Mouse (Mus musculus) limb, embryonic 10.5 days (tissue): Measurements from ENCODE around the gene Shank3. TPM values are rescaled to one million over a fixed set of nuclear protein-coding genes. Genes with fewer than 3 reads are reported as not detected.

ENCODE experiments used
- DNase-seq: peaks from one replicate; pipeline ENCODE4 v3.0.0-alpha.2; 2017; ENCODE audit warnings: low spot score
- H3K27ac ChIP-seq: fragments of 300-500 bp; sonication (generic); 2 replicates; pipeline ENCODE4 v1.5.1; 2016; ENCODE audit warnings: mild to moderate bottlenecking
- H3K27me3 ChIP-seq: fragments of 300-500 bp; sonication (generic); 2 replicates; pipeline ENCODE4 v1.6.1; 2016; ENCODE audit warnings: low read depth, mild to moderate bottlenecking; ENCODE audit not compliant: poor library complexity, severe bottlenecking
- H3K36me3 ChIP-seq: fragments of 300-500 bp; sonication (generic); 2 replicates; pipeline ENCODE4 v1.6.1; 2016; ENCODE audit warnings: mild to moderate bottlenecking, moderate library complexity
- H3K4me1 ChIP-seq: fragments of 300-500 bp; sonication (generic); 2 replicates; pipeline ENCODE4 v1.6.1; 2016
- H3K4me3 ChIP-seq: fragments of 300-500 bp; sonication (generic); 2 replicates; pipeline ENCODE4 v1.5.1; 2016; ENCODE audit warnings: mild to moderate bottlenecking, moderate library complexity
- H3K9me3 ChIP-seq: fragments of 300-500 bp; sonication (generic); replicated peaks from 2 replicates; pipeline ENCODE4 v1.6.1; 2016; ENCODE audit warnings: mild to moderate bottlenecking
- WGBS: fragments of 180-500 bp; shearing (Covaris S2); methylation state at CpG from one replicate; pipeline ENCODE4 v1.1.7; 2016; 5-methylcytosine and 5-hydroxymethylcytosine counted together
- polyA plus RNA-seq: library from polyadenylated mRNA; unstranded; fragments of >200 nt; fragmentation: Nextera tagmentation; extraction: Ambion mirVana; gene quantifications from 2 replicates; pipeline ENCODE4 v1.2.1, GENCODE M21; 2016

Gene Shank3
- polyA plus RNA-seq, 1 experiment from 2014 or later = 2.8 TPM

DNA sequence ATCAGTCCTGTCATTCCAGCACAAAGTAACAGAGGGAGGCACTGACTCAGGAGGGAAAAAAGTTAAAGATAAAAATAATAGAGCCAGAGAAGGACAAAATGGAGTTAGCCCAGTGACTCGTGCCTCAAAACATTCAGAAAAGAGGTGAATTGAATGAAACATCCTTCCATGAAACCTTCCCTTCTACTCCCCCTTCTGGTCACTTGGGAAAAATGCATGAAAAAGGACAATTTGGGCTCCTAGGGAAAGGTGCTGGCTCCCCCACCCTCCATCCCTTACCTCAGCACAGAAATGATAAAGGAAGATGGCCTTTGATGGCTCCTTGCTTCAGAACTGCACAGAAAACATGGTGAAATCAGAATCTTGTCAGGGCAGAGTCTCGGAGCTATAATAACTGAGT is 30.8 kb upstream of the Shank3 start:
- DNase-seq = no peak
- WGBS = 40% methylated on average over 2 of the region's 2 CpGs
- peaks cover 5% of the 10 kb centered on the region; the same call in 1 of the 2 replicates for H3K4me1 ChIP-seq
- 0 out of 2 replicates have a peak, but pooled peaks cover 3% of the 10 kb centered on the region for H3K36me3 ChIP-seq
- no peak overlapping the region for H3K27ac ChIP-seq
- no peaks in the 10 kb centered on the region for H3K27me3 ChIP-seq
- no peaks in the 10 kb centered on the region for H3K9me3 ChIP-seq
- H3K4me3 ChIP-seq = no peak overlapping the region

DNA sequence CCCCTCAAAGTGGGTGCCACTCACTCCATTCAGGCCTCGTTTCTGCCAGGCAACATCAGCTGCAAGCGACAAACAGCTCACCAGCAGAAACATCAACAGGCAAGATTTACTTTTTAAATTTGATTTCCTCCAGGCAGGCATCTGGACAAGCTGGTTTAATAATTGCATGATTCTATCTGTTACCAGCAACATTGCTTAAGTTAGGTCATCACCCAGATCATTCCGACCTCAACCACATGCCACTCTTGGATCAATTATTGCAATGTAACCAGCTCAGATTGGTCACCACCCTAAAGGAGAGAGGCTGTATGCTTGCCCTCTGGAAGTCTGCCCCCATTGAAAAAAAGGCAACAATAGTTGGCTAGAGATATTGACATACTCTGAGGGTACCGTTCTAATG is 27.9 kb upstream of the Shank3 start:
- Histone ChIP-seq H3K9me3 (no peaks in the 10 kb centered on the region), H3K27ac (no peak overlapping the region), H3K36me3 (0 out of 2 replicates have a peak, but pooled peaks cover 3% of the 10 kb centered on the region), H3K4me1 (peaks cover 7% of the 10 kb centered on the region), H3K4me3 (no peak overlapping the region), H3K27me3 (no peaks in the 10 kb centered on the region)
- no peak for DNase-seq
- 89% methylated on average over 4 of the region's 4 CpGs for WGBS

- H3K4me3 ChIP-seq = no peak overlapping the region
- no peak for DNase-seq
- WGBS = 86% methylated on average over 9 of the region's 9 CpGs
- H3K36me3 ChIP-seq = 0 out of 2 replicates have a peak, but pooled peaks cover 3% of the 10 kb centered on the region
- no peaks in the 10 kb centered on the region for H3K9me3 ChIP-seq
- no peaks in the 10 kb centered on the region for H3K27me3 ChIP-seq
- peaks cover 15% of the 10 kb centered on the region for H3K4me1 ChIP-seq
- no peak overlapping the region for H3K27ac ChIP-seq
Observed at GRCm38 (mm10) chr15:89473370-89473769, 26.1 kb upstream of the Shank3 start.

DNA sequence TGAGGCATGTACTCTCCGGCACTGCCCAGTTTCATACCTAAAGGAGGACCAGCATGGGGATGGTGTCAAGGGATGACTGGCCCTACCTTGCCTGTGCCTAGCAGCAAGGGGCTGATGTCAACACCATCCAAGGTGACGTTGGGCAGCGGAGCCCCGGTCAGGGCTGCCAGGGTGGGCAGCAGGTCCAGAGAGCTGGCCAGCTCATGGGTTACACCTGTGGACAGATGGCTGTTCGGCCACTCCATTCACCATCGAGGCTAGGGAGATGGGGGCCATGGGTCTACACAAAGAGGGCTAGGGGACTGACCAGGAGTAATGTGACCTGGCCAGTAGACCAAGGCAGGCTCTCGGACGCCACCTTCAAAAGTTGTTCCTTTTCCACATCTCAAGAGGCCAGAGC is 25.5 kb upstream of the Shank3 start:
- Histone ChIP-seq H3K9me3 (no peaks in the 10 kb centered on the region), H3K4me3 (no peak overlapping the region; the same call in 1 of the 2 replicates), H3K27ac (no peak overlapping the region), H3K27me3 (no peaks in the 10 kb centered on the region), H3K36me3 (0 out of 2 replicates have a peak, but pooled peaks cover 3% of the 10 kb centered on the region), H3K4me1 (peaks cover 15% of the 10 kb centered on the region)
- 97% methylated on average over 8 of the region's 8 CpGs for WGBS
- DNase-seq = no peak

DNA sequence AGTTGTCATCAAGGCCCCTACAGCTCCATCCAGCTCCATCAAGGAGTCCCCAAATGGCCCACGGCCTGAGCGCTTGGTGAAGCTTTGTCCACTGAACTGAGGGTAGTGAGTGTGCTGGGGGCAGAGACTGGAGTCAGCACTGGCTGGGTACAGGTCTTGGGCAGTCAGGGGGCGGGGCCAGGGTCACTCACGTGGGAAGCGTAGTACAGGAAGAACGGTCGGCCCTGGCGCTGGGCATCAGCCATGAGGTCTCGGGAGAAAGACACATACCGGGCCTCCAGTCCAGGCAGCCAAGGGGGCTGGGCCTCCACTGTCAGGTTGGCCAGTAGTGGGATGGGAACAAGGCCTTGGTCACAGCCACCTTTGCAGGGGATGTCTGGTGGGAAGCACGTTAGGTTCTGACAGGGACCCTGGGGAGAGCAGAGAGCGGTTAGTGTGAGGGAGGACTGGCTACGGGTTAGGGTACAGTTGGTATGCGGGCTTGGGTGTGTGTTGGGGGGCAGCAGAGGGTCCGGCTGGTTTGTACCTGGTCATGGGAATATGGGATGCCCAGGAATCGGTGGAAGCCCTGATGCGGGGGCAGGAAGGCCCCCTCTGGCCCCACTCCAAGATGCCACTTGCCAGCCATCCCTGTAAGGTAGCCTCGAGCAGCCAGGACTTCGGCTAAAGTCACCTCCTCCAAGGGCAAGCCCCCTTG is 24.7 kb upstream of the Shank3 start:
- H3K27me3 ChIP-seq = no peaks in the 10 kb centered on the region
- H3K4me1 ChIP-seq = peaks cover 15% of the 10 kb centered on the region
- no peak for DNase-seq
- H3K36me3 ChIP-seq = 0 out of 2 replicates have a peak, but pooled peaks cover 3% of the 10 kb centered on the region
- 92% methylated on average over 19 of the region's 19 CpGs for WGBS
- H3K27ac ChIP-seq = no peak overlapping the region
- peak overlapping the region; percentile 59; the same call in 1 of the 2 replicates for H3K4me3 ChIP-seq
- no peaks in the 10 kb centered on the region for H3K9me3 ChIP-seq

DNA sequence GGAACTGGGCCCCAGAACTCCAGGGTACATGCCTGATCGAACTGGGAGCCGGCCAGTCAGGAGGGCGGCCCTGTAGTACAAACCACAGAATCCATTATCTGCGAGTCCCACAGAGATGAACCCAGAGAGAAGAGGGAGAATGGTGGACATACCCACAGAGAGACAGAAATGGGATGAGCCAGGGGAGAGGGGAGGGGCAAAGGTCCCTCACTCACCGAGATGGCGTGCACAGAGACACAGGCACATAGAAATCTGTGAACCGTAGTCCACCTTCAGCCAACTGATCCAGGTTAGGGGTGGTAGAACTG is 24.2 kb upstream of the Shank3 start:
- Histone ChIP-seq H3K27me3 (no peaks in the 10 kb centered on the region), H3K4me1 (peaks cover 15% of the 10 kb centered on the region), H3K4me3 (peak overlapping the region; percentile 59), H3K36me3 (0 out of 2 replicates have a peak, but pooled peaks cover 3% of the 10 kb centered on the region), H3K9me3 (no peaks in the 10 kb centered on the region), H3K27ac (no peak overlapping the region)
- no peak for DNase-seq
- WGBS = 86% methylated on average over 7 of the region's 7 CpGs

DNA sequence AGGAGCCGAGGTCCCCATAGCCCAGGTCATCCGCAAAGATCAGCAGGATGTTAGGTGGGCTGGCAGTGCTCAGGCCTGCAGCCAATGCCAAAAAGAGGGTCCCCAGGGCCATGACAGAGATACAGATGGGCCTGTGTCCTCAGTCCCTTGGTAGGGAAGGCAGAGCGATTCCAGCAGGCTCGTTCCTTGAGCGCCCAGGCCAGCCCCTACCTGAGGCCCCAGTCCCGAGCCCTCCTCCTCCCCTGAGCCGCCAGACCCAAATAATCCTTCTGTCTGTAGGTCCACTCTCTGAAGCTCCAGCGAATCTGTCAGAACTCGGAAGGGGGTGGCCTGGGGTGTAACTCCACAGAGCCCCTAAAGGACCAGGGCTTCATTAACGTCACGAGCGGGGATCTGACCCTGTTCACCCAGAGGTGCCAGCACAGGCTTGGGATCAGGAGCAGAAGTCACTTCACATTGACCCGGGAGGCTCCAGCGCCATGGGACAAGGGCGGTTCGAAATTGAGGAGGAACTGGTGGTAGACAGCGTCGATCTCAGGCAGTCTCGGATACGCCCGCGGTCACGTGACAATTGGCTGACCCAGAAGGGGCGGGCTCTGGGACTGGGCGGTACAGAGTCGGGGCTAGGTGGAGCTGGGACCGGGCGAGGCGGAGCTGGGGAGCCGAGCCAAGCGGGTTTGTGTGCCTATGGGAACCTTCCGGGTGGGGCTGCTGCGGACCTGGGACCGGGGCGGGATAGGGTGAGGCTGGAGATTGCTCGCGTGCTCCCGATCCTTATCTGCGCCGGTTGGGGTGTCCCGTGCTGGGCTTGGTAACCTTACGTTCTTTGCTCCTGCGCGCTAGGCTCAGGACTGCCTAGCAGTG is 23.6 kb upstream of the Shank3 start:
- no peaks in the 10 kb centered on the region for H3K9me3 ChIP-seq
- peaks cover 15% of the 10 kb centered on the region for H3K4me1 ChIP-seq
- DNase-seq = peak; percentile 90
- H3K36me3 ChIP-seq = 0 out of 2 replicates have a peak, but pooled peaks cover 3% of the 10 kb centered on the region
- H3K4me3 ChIP-seq = peak overlapping the region; percentile 59
- H3K27me3 ChIP-seq = no peaks in the 10 kb centered on the region
- 10% methylated on average over 44 of the region's 44 CpGs for WGBS
- peak overlapping the region; percentile 83 for H3K27ac ChIP-seq

DNA sequence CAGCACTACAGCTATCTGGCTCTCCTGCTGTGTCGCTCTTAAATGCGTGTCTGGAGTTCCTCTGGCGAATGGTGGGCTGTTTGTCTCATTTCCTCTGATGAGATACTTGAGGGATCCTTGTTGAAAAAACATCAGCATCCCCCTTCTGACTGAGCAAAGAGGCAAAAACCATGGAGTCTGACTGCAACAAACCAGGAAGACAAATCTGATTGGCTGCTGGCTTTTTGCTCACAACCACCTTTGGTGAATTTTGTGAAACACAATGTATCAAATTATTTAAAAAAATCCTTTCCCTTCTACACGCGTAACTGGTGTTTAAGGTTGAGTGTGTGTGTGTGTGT is 23.0 kb upstream of the Shank3 start:
- H3K9me3 ChIP-seq = no peaks in the 10 kb centered on the region
- peaks cover 15% of the 10 kb centered on the region for H3K4me1 ChIP-seq
- no peaks in the 10 kb centered on the region for H3K27me3 ChIP-seq
- H3K27ac ChIP-seq = peak overlapping the region; percentile 83
- WGBS = 6% methylated on average over 5 of the region's 5 CpGs
- H3K36me3 ChIP-seq = 0 out of 2 replicates have a peak, but pooled peaks cover 3% of the 10 kb centered on the region
- H3K4me3 ChIP-seq = peak overlapping the region; percentile 59
- no peak for DNase-seq

DNA sequence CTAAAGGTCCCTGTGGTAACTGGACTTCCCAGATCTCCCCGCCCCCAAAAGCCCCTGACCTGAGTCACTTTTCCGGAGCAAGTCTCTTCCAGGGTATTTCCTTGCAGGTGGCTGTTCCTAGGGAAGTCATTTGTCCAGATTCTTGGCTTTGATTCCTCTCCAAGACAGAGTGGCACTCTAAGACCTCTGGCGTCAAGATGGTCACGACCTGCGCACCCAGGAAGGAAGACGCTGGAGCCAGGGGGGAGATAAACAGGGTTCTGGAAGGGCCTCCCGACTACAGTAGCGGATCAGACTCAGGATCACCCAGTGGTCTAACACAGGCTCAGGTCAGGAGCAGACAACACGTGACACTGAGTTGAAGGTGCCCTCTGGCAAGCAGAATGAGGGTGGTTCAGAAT is 22.3 kb upstream of the Shank3 start, which contains the start of gene Arsa:
Gene Arsa (minus strand): TSS at position 335 of the 401 bp plus-strand sequence.
- 30% methylated on average over 9 of the region's 9 CpGs for WGBS
- peak within 1 kb of the TSS; percentile 83 for H3K27ac ChIP-seq
- H3K9me3 ChIP-seq = no peaks in the 10 kb centered on the region
- peaks cover 15% of the 10 kb centered on the region for H3K4me1 ChIP-seq
- no peak for DNase-seq
- H3K27me3 ChIP-seq = no peaks in the 10 kb centered on the region
- peak within 1 kb of the TSS; percentile 59 for H3K4me3 ChIP-seq
- H3K36me3 ChIP-seq = 0 out of 2 replicates have a peak, but pooled peaks cover 3% of the 10 kb centered on the region

DNA sequence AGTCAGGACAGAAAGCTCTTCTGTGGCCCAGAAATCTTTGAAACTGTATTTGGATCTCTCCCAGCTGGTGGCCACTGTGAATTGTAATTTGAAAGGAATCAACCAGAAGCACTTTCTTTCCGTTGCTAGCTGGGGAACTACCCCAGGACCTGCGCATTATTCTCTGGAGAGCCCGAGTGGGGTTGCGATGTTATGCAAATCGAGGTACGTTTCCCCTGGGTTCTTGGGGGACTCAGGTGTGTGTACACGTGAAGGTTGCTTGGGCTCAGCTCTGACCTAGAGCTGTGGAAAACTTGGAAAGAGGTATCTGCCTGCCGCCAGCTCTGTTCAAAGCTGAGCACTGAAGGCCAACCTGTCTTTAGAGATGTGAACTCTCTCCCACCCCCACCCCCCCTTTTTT is 21.6 kb upstream of the Shank3 start:
- no peak overlapping the region for H3K27ac ChIP-seq
- peaks cover 15% of the 10 kb centered on the region for H3K4me1 ChIP-seq
- no peaks in the 10 kb centered on the region for H3K27me3 ChIP-seq
- H3K9me3 ChIP-seq = no peaks in the 10 kb centered on the region
- no peak for DNase-seq
- 0 out of 2 replicates have a peak, but pooled peaks cover 3% of the 10 kb centered on the region for H3K36me3 ChIP-seq
- no peak overlapping the region for H3K4me3 ChIP-seq
- WGBS = 53% methylated on average over 8 of the region's 8 CpGs

- no peak overlapping the region for H3K4me3 ChIP-seq
- no peak for DNase-seq
- H3K27ac ChIP-seq = no peak overlapping the region
- no peaks in the 10 kb centered on the region for H3K36me3 ChIP-seq
- no peaks in the 10 kb centered on the region for H3K9me3 ChIP-seq
- H3K27me3 ChIP-seq = no peaks in the 10 kb centered on the region
- peaks cover 15% of the 10 kb centered on the region for H3K4me1 ChIP-seq
- WGBS = 84% methylated on average over 3 of the region's 3 CpGs
Observed at GRCm38 (mm10) chr15:89478622-89479021, 20.8 kb upstream of the Shank3 start.

DNA sequence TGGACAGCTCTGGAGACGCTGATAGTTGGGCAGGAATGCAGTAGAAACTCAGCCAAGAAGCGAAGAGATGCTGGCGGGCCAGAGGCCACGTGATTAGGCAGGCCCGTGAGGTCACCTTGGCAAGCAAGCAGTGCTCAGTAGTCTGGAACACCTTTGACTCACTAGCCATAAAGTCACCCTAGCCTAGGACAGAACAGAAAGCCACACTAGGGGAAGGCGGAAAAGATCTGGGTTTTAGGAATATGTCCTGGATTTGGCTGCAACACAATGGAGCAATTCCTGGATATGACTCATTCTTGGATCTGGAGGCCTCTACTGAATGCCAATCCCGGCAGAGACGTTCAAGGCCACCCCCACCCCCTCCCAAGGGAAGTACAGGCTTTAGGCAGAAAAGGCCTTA is 18.8 kb upstream of the Shank3 start:
- peaks cover 11% of the 10 kb centered on the region for H3K4me1 ChIP-seq
- no peaks in the 10 kb centered on the region for H3K9me3 ChIP-seq
- no peaks in the 10 kb centered on the region for H3K36me3 ChIP-seq
- DNase-seq = no peak
- WGBS = 85% methylated on average over 8 of the region's 8 CpGs
- H3K27ac ChIP-seq = no peak overlapping the region
- no peaks in the 10 kb centered on the region for H3K27me3 ChIP-seq
- H3K4me3 ChIP-seq = no peak overlapping the region

- H3K36me3 ChIP-seq = no peaks in the 10 kb centered on the region
- whole genome bisulfite sequencing = 70% methylated on average over 12 of the region's 12 CpGs
- no peaks in the 10 kb centered on the region for H3K9me3 ChIP-seq
- no peaks in the 10 kb centered on the region for H3K27me3 ChIP-seq
- no peak overlapping the region for H3K4me3 ChIP-seq
- DNase-seq = no peak
- H3K27ac ChIP-seq = no peak overlapping the region
- 0 out of 2 replicates have a peak, but pooled peaks cover 3% of the 10 kb centered on the region for H3K4me1 ChIP-seq
Observed at GRCm38 (mm10) chr15:89488182-89488581, 11.2 kb upstream of the Shank3 start.
